Mouse (Mus musculus) brain, embryonic 14.5 days (tissue): Measurements from ENCODE around the gene Tedc2.

Experiments
- CTCF ChIP-seq: fragments of 200-500 bp; IDR thresholded peaks from 2 replicates; pipeline ENCODE4 v1.5.1; 2012; ENCODE audit warnings: inconsistent platforms, mild to moderate bottlenecking, moderate library complexity, borderline replicate concordance; ENCODE audit not compliant: insufficient read depth, insufficient read length; ENCODE audit errors: extremely low read depth
- POLR2A ChIP-seq: fragments of 200-500 bp; IDR thresholded peaks from 2 replicates; pipeline ENCODE4 v1.6.1; 2012; ENCODE audit warnings: mild to moderate bottlenecking, inconsistent platforms, borderline replicate concordance; ENCODE audit not compliant: poor library complexity, insufficient read depth, insufficient read length, severe bottlenecking; ENCODE audit errors: extremely low read depth

DNA sequence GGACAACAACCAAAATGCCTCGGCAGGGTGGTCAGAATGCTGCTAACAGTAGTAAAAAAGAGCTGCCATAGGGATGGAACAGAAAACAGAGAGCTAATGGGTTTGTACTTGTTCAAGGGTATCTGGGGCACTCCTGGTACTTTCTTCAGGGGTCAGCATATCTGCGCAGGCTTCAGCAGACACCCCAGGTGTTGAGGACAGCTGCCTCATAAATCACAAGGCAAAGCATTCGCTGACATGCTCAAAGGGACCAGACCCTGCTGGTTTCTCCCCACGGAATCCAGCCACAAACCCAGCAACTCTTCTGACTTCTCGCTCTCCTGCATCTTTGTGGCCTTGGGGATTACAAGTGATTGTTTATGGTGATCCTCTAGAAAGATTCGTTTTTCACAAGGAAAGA lies 2.0 kb upstream of the Tedc2 start:
- no peak for TF ChIP-seq CTCF
- no peak for TF ChIP-seq POLR2A
